Mouse (Mus musculus) liver, postnatal 0 days (tissue): Measurements from ENCODE around the gene Nsmce3.

Experiments used
- CTCF ChIP-seq: sonication (generic); IDR thresholded peaks from 2 replicates; pipeline ENCODE4 v1.5.1; 2016; ENCODE audit warnings: antibody characterized with exemption, low read depth
- EP300 ChIP-seq: IDR thresholded peaks from 2 replicates; pipeline ENCODE4 v1.6.1; 2016; ENCODE audit warnings: antibody characterized with exemption, low read depth, mild to moderate bottlenecking

- no peak for TF ChIP-seq CTCF
- TF ChIP-seq EP300, result no peak
Observed at GRCm38 (mm10) chr7:64915121-64915520, 42.3 kb upstream of the Nsmce3 start.
